Mouse (Mus musculus) CH12.LX (cell line): ENCODE measurements at regions not wholly inside any gene's neighbourhood (a gene's known extent, or its start where the extent isn't known, plus 50 kb on each side); places are given as distances from the start of the nearest gene placed in this dataset.

Source experiments
- DNase-seq: peaks from one replicate; pipeline ENCODE4 v3.0.0-alpha.2; 2013; ENCODE audit errors: extremely low read depth
- H3K27ac ChIP-seq: 2 replicates; pipeline ENCODE4 v1.5.1; 2012; ENCODE audit warnings: low read depth, mild to moderate bottlenecking, control low read depth, moderate library complexity; ENCODE audit not compliant: insufficient read depth
- H3K27me3 ChIP-seq: replicated peaks from 2 replicates; pipeline ENCODE3; 2012; ENCODE audit warnings: inconsistent platforms
- H3K36me3 ChIP-seq, 2 experiments: replicated peaks in 1 of 2; 2 replicates each; pipeline versions ENCODE3 to v1.6.1; 2012; ENCODE audit warnings: inconsistent platforms in 1 of 2, low read length in 1 of 2, mild to moderate bottlenecking in 1 of 2, mixed read lengths in 1 of 2, moderate library complexity in 1 of 2; ENCODE audit not compliant: control insufficient read depth in 1 of 2, insufficient read depth in 1 of 2
- H3K4me1 ChIP-seq, 2 experiments: 2 replicates each; pipeline ENCODE4 v1.6.1; 2012; ENCODE audit warnings: inconsistent platforms in 1 of 2, moderate library complexity in 1 of 2; ENCODE audit not compliant: insufficient read depth in 2 of 2, control insufficient read depth in 1 of 2
- H3K4me2 ChIP-seq: 2 replicates; pipeline ENCODE4 v1.6.1; 2012; ENCODE audit warnings: low read depth, mild to moderate bottlenecking, control low read depth; ENCODE audit not compliant: poor library complexity, insufficient read depth, severe bottlenecking
- H3K4me3 ChIP-seq, 3 experiments: fragments of 150-350 bp in 1 of 3; sonication (generic) in 1 of 3; replicated peaks in 1 of 3; 2 replicates each; pipeline versions ENCODE3 to v1.5.1; 2011 to 2012; ENCODE audit warnings: low read depth in 2 of 3, low read length in 2 of 3, mild to moderate bottlenecking in 2 of 3, moderate library complexity in 2 of 3, control low read depth in 1 of 3, improper control_type of control experiment in 1 of 3, inconsistent platforms in 1 of 3, mixed read lengths in 1 of 3; ENCODE audit not compliant: poor library complexity in 1 of 3
- H3K79me2 ChIP-seq: replicated peaks from 2 replicates; pipeline ENCODE4 v1.6.1; 2012; ENCODE audit warnings: mild to moderate bottlenecking, moderate library complexity; ENCODE audit not compliant: control insufficient read depth, poor library complexity, insufficient read depth, severe bottlenecking; ENCODE audit errors: extremely low read depth
- H3K9ac ChIP-seq: 2 replicates; pipeline ENCODE4 v1.6.1; 2012; ENCODE audit warnings: low read depth, mild to moderate bottlenecking, control low read depth, moderate library complexity; ENCODE audit not compliant: insufficient read depth
- H3K9me3 ChIP-seq: replicated peaks from 2 replicates; pipeline ENCODE3; 2012; ENCODE audit warnings: low read length, inconsistent platforms, mixed read lengths
- ELF1 ChIP-seq: IDR thresholded peaks from 2 replicates; pipeline ENCODE4 v1.6.1; 2014; ENCODE audit warnings: low read depth, mild to moderate bottlenecking, inconsistent platforms, low read length, improper control_type of control experiment
- EP300 ChIP-seq: IDR thresholded peaks from 2 replicates; pipeline ENCODE4 v1.6.1; 2011; ENCODE audit warnings: low read length, improper control_type of control experiment
- ETS1 ChIP-seq: conservative IDR thresholded peaks from 2 replicates; pipeline ENCODE4 v1.6.1; 2012; ENCODE audit warnings: low read depth, mild to moderate bottlenecking, inconsistent platforms, low read length, improper control_type of control experiment, moderate library complexity
- HCFC1 ChIP-seq: IDR thresholded peaks from 2 replicates; pipeline ENCODE4 v1.6.1; 2012; ENCODE audit warnings: low read depth, mild to moderate bottlenecking, inconsistent platforms, low read length, improper control_type of control experiment
- IRF4 ChIP-seq: IDR thresholded peaks from 2 replicates; pipeline ENCODE4 v1.6.1; 2014; ENCODE audit warnings: low read depth, mild to moderate bottlenecking, inconsistent platforms, low read length, improper control_type of control experiment
- JUN ChIP-seq: IDR thresholded peaks from 2 replicates; pipeline ENCODE4 v1.6.1; 2011; ENCODE audit warnings: low read depth, mild to moderate bottlenecking, low read length, improper control_type of control experiment, moderate library complexity; ENCODE audit not compliant: insufficient read depth
- MAX ChIP-seq: IDR thresholded peaks from 2 replicates; pipeline ENCODE4 v1.6.1; 2011; ENCODE audit warnings: low read length, improper control_type of control experiment
- MXI1 ChIP-seq: IDR thresholded peaks from 2 replicates; pipeline ENCODE4 v1.6.1; 2011; ENCODE audit warnings: mild to moderate bottlenecking, low read depth, low read length, improper control_type of control experiment
- NELFE ChIP-seq: IDR thresholded peaks from 2 replicates; pipeline ENCODE4 v1.6.1; 2011; ENCODE audit warnings: low read depth, low read length, improper control_type of control experiment
- NRF1 ChIP-seq: IDR thresholded peaks from 2 replicates; pipeline ENCODE4 v1.6.1; 2014; ENCODE audit warnings: low read depth, mild to moderate bottlenecking, inconsistent platforms, low read length, improper control_type of control experiment, moderate library complexity
- PAX5 ChIP-seq: IDR thresholded peaks from 2 replicates; pipeline ENCODE4 v1.6.1; 2012; ENCODE audit warnings: low read length, inconsistent platforms, mixed read lengths
- POLR2A ChIP-seq: IDR thresholded peaks from 2 replicates; pipeline ENCODE4 v1.6.1; 2011; ENCODE audit warnings: low read depth, mild to moderate bottlenecking, improper control_type of control experiment, low read length
- POLR2AphosphoS2 ChIP-seq: IDR thresholded peaks from 2 replicates; pipeline ENCODE4 v1.6.1; 2011; ENCODE audit warnings: low read depth, low read length, improper control_type of control experiment
- RAD21 ChIP-seq: IDR thresholded peaks from 2 replicates; pipeline ENCODE4 v1.6.1; 2011; ENCODE audit warnings: low read depth, mild to moderate bottlenecking, low read length, improper control_type of control experiment, moderate library complexity
- SIN3A ChIP-seq: IDR thresholded peaks from 2 replicates; pipeline ENCODE4 v1.6.1; 2012; ENCODE audit warnings: low read length, improper control_type of control experiment, inconsistent platforms
- TCF12 ChIP-seq: IDR thresholded peaks from 2 replicates; pipeline ENCODE4 v1.6.1; 2014; ENCODE audit warnings: low read depth, mild to moderate bottlenecking, inconsistent platforms, low read length, improper control_type of control experiment
- USF1 ChIP-seq: IDR thresholded peaks from 2 replicates; pipeline ENCODE4 v1.6.1; 2014; ENCODE audit warnings: low read depth, mild to moderate bottlenecking, inconsistent platforms, low read length, improper control_type of control experiment
- ZC3H11A ChIP-seq: IDR thresholded peaks from 2 replicates; pipeline ENCODE4 v1.6.1; 2012; ENCODE audit warnings: low read depth, mild to moderate bottlenecking, inconsistent platforms, low read length, improper control_type of control experiment
- ZMIZ1 ChIP-seq: IDR thresholded peaks from 2 replicates; pipeline ENCODE4 v1.6.1; 2012; ENCODE audit warnings: low read depth, mild to moderate bottlenecking, inconsistent platforms, low read length, improper control_type of control experiment
- ZNF384 ChIP-seq: IDR thresholded peaks from 2 replicates; pipeline ENCODE4 v1.6.1; 2012; ENCODE audit warnings: low read depth, low read length, improper control_type of control experiment, inconsistent platforms
- dilution Hi-C: fragments of 300-500 bp; cut with MboI; formaldehyde crosslinking; loops from 2 replicates; pipeline ENCODE4 v1.14.3; 2020; ENCODE audit warnings: low sequenced_read_pairs; ENCODE audit not compliant: extremely low pct_unique_long_range_greater_than_20kb, extremely low pct_ligation_motif_present
- in situ Hi-C: fragments of 300-500 bp; cut with MboI; formaldehyde crosslinking; loops from 3 replicates; pipeline ENCODE4 v1.14.3; 2019; ENCODE audit warnings: low sequenced_read_pairs, low pct_ligation_motif_present, low pct_unique_long_range_greater_than_20kb, mixed read lengths

- H3K4me2 ChIP-seq: no peak overlapping the region
- H3K9ac ChIP-seq: no peak overlapping the region
- no peak overlapping the region for H3K4me3 ChIP-seq
- no peaks in the 10 kb centered on the region for H3K4me1 ChIP-seq
- no peaks in the 10 kb centered on the region for H3K79me2 ChIP-seq
- TF ChIP-seq ZMIZ1 (no peak), NRF1 (no peak), ZC3H11A (no peak), ETS1 (no peak), MAX (no peak), SIN3A (no peak), IRF4 (no peak), EP300 (no peak), POLR2AphosphoS2 (no peak), JUN (no peak), PAX5 (no peak), RAD21 (no peak), ELF1 (no peak), ZNF384 (no peak), HCFC1 (no peak)
- in situ Hi-C loops: no loop called here
- H3K27me3 ChIP-seq: no peaks in the 10 kb centered on the region
- no peaks in the 10 kb centered on the region for H3K36me3 ChIP-seq
- no peak for DNase-seq
- no peak overlapping the region for H3K27ac ChIP-seq
- dilution Hi-C loops: no loop called here
- no peaks in the 10 kb centered on the region for H3K9me3 ChIP-seq
Measured at GRCm38 (mm10) chr6:6414654-6415610, 163.5 kb downstream of the Sem1 start.

DNA sequence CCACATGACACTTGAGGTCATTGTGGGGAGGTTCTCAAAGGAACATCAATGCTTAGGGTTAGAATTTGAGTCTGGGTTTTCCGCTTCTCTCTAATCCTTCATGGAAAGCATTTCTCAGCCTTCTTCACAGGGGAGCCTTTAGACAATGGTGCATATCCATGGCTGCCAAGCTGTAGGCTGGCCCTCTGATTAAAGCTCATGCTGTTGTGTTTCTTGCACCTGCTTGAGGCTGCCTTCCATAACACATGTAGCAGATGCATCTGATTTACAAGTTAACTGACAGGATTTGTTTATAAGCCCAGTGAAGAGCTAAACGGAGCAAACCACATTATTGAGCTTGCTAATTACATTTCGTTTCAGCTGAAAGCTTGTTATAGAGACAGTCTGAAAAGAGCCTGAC, 180.5 kb downstream of the Sem1 start:
- Histone ChIP-seq H3K9me3 (no peaks in the 10 kb centered on the region), H3K79me2 (no peaks in the 10 kb centered on the region), H3K27ac (no peak overlapping the region), H3K36me3 (no peaks in the 10 kb centered on the region)
- no peak for TF ChIP-seq NELFE
- TF ChIP-seq USF1: no peak
- TF ChIP-seq TCF12: no peak
- no peak for TF ChIP-seq POLR2A
- no peak for TF ChIP-seq MXI1
- TF ChIP-seq, all 38 proteins: peak for 0
- Histone ChIP-seq H3K4me2 (no peak overlapping the region), H3K4me1 (no peaks in the 10 kb centered on the region), H3K4me3 (no peak overlapping the region), H3K9ac (no peak overlapping the region), H3K27me3 (no peaks in the 10 kb centered on the region)
- in situ Hi-C loops: no loop called here
- dilution Hi-C loops: no loop called here
- DNase-seq: no peak
